Mouse (Mus musculus): ENCODE results near the gene Yod1. TPM values are rescaled to one million over a fixed set of nuclear protein-coding genes. Genes with fewer than 3 reads are reported as not detected.
A peak's percentile ranks its signal among the peaks of the same experiment; 100 is the strongest.

Yod1 gene
- polyA plus RNA-seq (2015; fragmentation: Nextera tagmentation; extraction: Ambion mirVana), result 19.3 and 20.1 TPM in 2 replicates

GRCm38 (mm10) chr1:130717291-130717871 lies at the start of gene Yod1:
Yod1 (plus strand) TSS chr1:130717327.
- Histone ChIP-seq H3K4me2 (replicated peaks) (peak within 1 kb of the TSS; percentile 87), H3K4me3 (peak within 1 kb of the TSS; percentile 92), H3K36me3 (peaks cover 6% of the 10 kb centered on the region; the same call in 1 of the 2 replicates), H3K9me3 (no peaks in the 10 kb centered on the region), H3K4me1 (peaks cover 29% of the 10 kb centered on the region), H3K27ac (replicated peaks) (peak within 1 kb of the TSS; percentile 90), H3K27me3 (no peaks in the 10 kb centered on the region), H3K9ac (replicated peaks) (peak within 1 kb of the TSS; percentile 96)
- ATAC-seq (replicated peaks), result peak; percentile 67
- WGBS, result under 1% methylated on average over 54 of the region's 54 CpGs

GRCm38 (mm10) chr1:130678551-130678950 lies 38.6 kb upstream of the Yod1 start:
- Histone ChIP-seq H3K4me3 (no peak overlapping the region), H3K9ac (replicated peaks) (no peak overlapping the region), H3K27me3 (no peaks in the 10 kb centered on the region), H3K4me1 (no peaks in the 10 kb centered on the region), H3K36me3 (no peaks in the 10 kb centered on the region), H3K9me3 (no peaks in the 10 kb centered on the region), H3K27ac (replicated peaks) (no peak overlapping the region), H3K4me2 (replicated peaks) (no peak overlapping the region)
- 87% methylated on average over 2 of the region's 2 CpGs for WGBS
- no peak for ATAC-seq (replicated peaks)

- no peak overlapping the region for H3K4me3 ChIP-seq
- no peaks in the 10 kb centered on the region for H3K9me3 ChIP-seq
- H3K4me1 ChIP-seq, result no peaks in the 10 kb centered on the region
- no peak for ATAC-seq (replicated peaks)
- no peak overlapping the region for H3K9ac ChIP-seq (replicated peaks)
- no peaks in the 10 kb centered on the region for H3K36me3 ChIP-seq
- no peak overlapping the region for H3K4me2 ChIP-seq (replicated peaks)
- WGBS, result 75% methylated on average over 2 of the region's 2 CpGs
- H3K27ac ChIP-seq (replicated peaks), result no peak overlapping the region
- H3K27me3 ChIP-seq, result no peaks in the 10 kb centered on the region
Measured at GRCm38 (mm10) chr1:130681075-130681474, 36.1 kb upstream of the Yod1 start.

GRCm38 (mm10) chr1:130681656-130682413 lies 35.3 kb upstream of the Yod1 start:
- H3K4me3 ChIP-seq, result no peak overlapping the region
- H3K9ac ChIP-seq (replicated peaks), result no peak overlapping the region
- 75% methylated on average over 6 of the region's 6 CpGs for WGBS
- H3K9me3 ChIP-seq, result no peaks in the 10 kb centered on the region
- H3K4me1 ChIP-seq, result no peaks in the 10 kb centered on the region
- H3K27me3 ChIP-seq, result no peaks in the 10 kb centered on the region
- no peaks in the 10 kb centered on the region for H3K36me3 ChIP-seq
- no peak overlapping the region for H3K4me2 ChIP-seq (replicated peaks)
- ATAC-seq (replicated peaks), result no peak
- H3K27ac ChIP-seq (replicated peaks), result no peak overlapping the region

- H3K4me3 ChIP-seq, result no peak overlapping the region
- 29% methylated on average over 1 of the region's 1 CpGs for WGBS
- H3K27me3 ChIP-seq, result no peaks in the 10 kb centered on the region
- no peak overlapping the region for H3K27ac ChIP-seq (replicated peaks)
- H3K36me3 ChIP-seq, result peaks cover 8% of the 10 kb centered on the region; the same call in 1 of the 2 replicates
- no peak overlapping the region for H3K4me2 ChIP-seq (replicated peaks)
- H3K4me1 ChIP-seq, result no peaks in the 10 kb centered on the region
- H3K9me3 ChIP-seq, result no peaks in the 10 kb centered on the region
- ATAC-seq (replicated peaks), result no peak
- no peak overlapping the region for H3K9ac ChIP-seq (replicated peaks)
Measured at GRCm38 (mm10) chr1:130683905-130684304, 33.2 kb upstream of the Yod1 start.

- no peak overlapping the region for H3K4me2 ChIP-seq (replicated peaks)
- H3K9ac ChIP-seq (replicated peaks), result no peak overlapping the region
- WGBS, result 90% methylated on average over 5 of the region's 5 CpGs
- peaks cover 55% of the 10 kb centered on the region for H3K36me3 ChIP-seq
- no peaks in the 10 kb centered on the region for H3K27me3 ChIP-seq
- H3K9me3 ChIP-seq, result no peaks in the 10 kb centered on the region
- H3K4me3 ChIP-seq, result no peak overlapping the region
- no peaks in the 10 kb centered on the region for H3K4me1 ChIP-seq
- no peak for ATAC-seq (replicated peaks)
- no peak overlapping the region for H3K27ac ChIP-seq (replicated peaks)
Measured at GRCm38 (mm10) chr1:130698601-130699000, 18.5 kb upstream of the Yod1 start.

- Histone ChIP-seq H3K4me2 (replicated peaks) (no peak overlapping the region), H3K27me3 (no peaks in the 10 kb centered on the region), H3K4me3 (no peak overlapping the region), H3K4me1 (no peaks in the 10 kb centered on the region), H3K9me3 (no peaks in the 10 kb centered on the region), H3K27ac (replicated peaks) (no peak overlapping the region), H3K9ac (replicated peaks) (no peak overlapping the region), H3K36me3 (peaks cover 66% of the 10 kb centered on the region)
- WGBS, result 86% methylated on average over 10 of the region's 10 CpGs
- ATAC-seq (replicated peaks), result no peak
Measured at GRCm38 (mm10) chr1:130699937-130700633, 17.0 kb upstream of the Yod1 start.

GRCm38 (mm10) chr1:130701976-130702375 lies 15.2 kb upstream of the Yod1 start:
- no peak overlapping the region for H3K9ac ChIP-seq (replicated peaks)
- no peak overlapping the region for H3K27ac ChIP-seq (replicated peaks)
- 95% methylated on average over 11 of the region's 11 CpGs for WGBS
- H3K9me3 ChIP-seq, result no peaks in the 10 kb centered on the region
- H3K36me3 ChIP-seq, result peaks cover 80% of the 10 kb centered on the region
- no peaks in the 10 kb centered on the region for H3K4me1 ChIP-seq
- no peak overlapping the region for H3K4me3 ChIP-seq
- ATAC-seq (replicated peaks), result no peak
- no peaks in the 10 kb centered on the region for H3K27me3 ChIP-seq
- H3K4me2 ChIP-seq (replicated peaks), result no peak overlapping the region

- WGBS, result 89% methylated on average over 2 of the region's 2 CpGs
- Histone ChIP-seq H3K27me3 (no peaks in the 10 kb centered on the region), H3K4me3 (no peak overlapping the region)
Measured at GRCm38 (mm10) chr1:130703613-130704012, 13.5 kb upstream of the Yod1 start.

GRCm38 (mm10) chr1:130710283-130711080 lies 6.6 kb upstream of the Yod1 start:
- no peak for ATAC-seq (replicated peaks)
- no peak overlapping the region for H3K27ac ChIP-seq (replicated peaks)
- H3K27me3 ChIP-seq, result no peaks in the 10 kb centered on the region
- no peak overlapping the region for H3K4me3 ChIP-seq
- 92% methylated on average over 22 of the region's 22 CpGs for WGBS
- H3K4me2 ChIP-seq (replicated peaks), result no peak overlapping the region
- H3K9me3 ChIP-seq, result no peaks in the 10 kb centered on the region
- H3K9ac ChIP-seq (replicated peaks), result no peak overlapping the region
- H3K36me3 ChIP-seq, result peaks cover 25% of the 10 kb centered on the region
- H3K4me1 ChIP-seq, result peaks cover 10% of the 10 kb centered on the region

More at GRCm38 (mm10) chr1:130703613-130704012, 13.5 kb upstream of the Yod1 start:
- Histone ChIP-seq H3K4me1 (no peaks in the 10 kb centered on the region), H3K27ac (replicated peaks) (no peak overlapping the region), H3K9me3 (no peaks in the 10 kb centered on the region), H3K36me3 (peaks cover 75% of the 10 kb centered on the region), H3K4me2 (replicated peaks) (no peak overlapping the region), H3K9ac (replicated peaks) (no peak overlapping the region)
- no peak for ATAC-seq (replicated peaks)

- Histone ChIP-seq H3K27me3 (no peaks in the 10 kb centered on the region), H3K4me3 (no peak overlapping the region), H3K9ac (replicated peaks) (no peak overlapping the region), H3K9me3 (no peaks in the 10 kb centered on the region), H3K4me1 (peaks cover 19% of the 10 kb centered on the region), H3K27ac (replicated peaks) (no peak overlapping the region), H3K36me3 (peaks cover 4% of the 10 kb centered on the region; the same call in 1 of the 2 replicates), H3K4me2 (replicated peaks) (no peak overlapping the region)
- ATAC-seq (replicated peaks), result no peak
- 80% methylated on average over 4 of the region's 4 CpGs for WGBS
Measured at GRCm38 (mm10) chr1:130714046-130714445, 3.1 kb upstream of the Yod1 start.

Measured in forebrain, embryonic 15.5 days (tissue).